Mouse (Mus musculus): ENCODE measurements around the gene Fam57b. TPM values are rescaled to one million over a fixed set of nuclear protein-coding genes. Genes with fewer than 3 reads are reported as not detected.

Fam57b gene
- polyA plus RNA-seq (2015; fragmentation: Nextera tagmentation; extraction: Ambion mirVana): 0.52 and 0.54 TPM in 2 replicates

GRCm38 (mm10) chr7:126797411-126798126, at the start of gene Fam57b:
TSS of gene Fam57b (plus strand) at chr7:126797668.
- ATAC-seq (replicated peaks; ENCODE audit: low FRiP score): no peak
- no peaks in the 10 kb centered on the region for H3K27me3 ChIP-seq
- 23% methylated on average over 21 of the region's 21 CpGs for WGBS
- peaks cover 69% of the 10 kb centered on the region for H3K4me1 ChIP-seq
- peak within 1 kb of the TSS; percentile 99 for H3K27ac ChIP-seq
- H3K36me3 ChIP-seq: peaks cover 45% of the 10 kb centered on the region
- peak within 1 kb of the TSS; percentile 75 for H3K4me2 ChIP-seq
- peak within 1 kb of the TSS; percentile 81 for H3K4me3 ChIP-seq (replicated peaks)
- peak within 1 kb of the TSS; percentile 92 for H3K9ac ChIP-seq
- no peaks in the 10 kb centered on the region for H3K9me3 ChIP-seq (replicated peaks)

- WGBS: 73% methylated on average over 7 of the region's 7 CpGs
- Histone ChIP-seq H3K9ac (no peak overlapping the region), H3K9me3 (replicated peaks) (no peaks in the 10 kb centered on the region), H3K36me3 (no peaks in the 10 kb centered on the region), H3K4me2 (no peak overlapping the region), H3K4me1 (no peaks in the 10 kb centered on the region), H3K4me3 (replicated peaks) (no peak overlapping the region), H3K27ac (no peak overlapping the region), H3K27me3 (no peaks in the 10 kb centered on the region)
- no peak for ATAC-seq (replicated peaks; ENCODE audit: low FRiP score)
These were observed 48.6 kb upstream of the Fam57b start for GRCm38 (mm10) chr7:126748824-126749223.

GRCm38 (mm10) chr7:126749582-126750343, 47.7 kb upstream of the Fam57b start:
- Histone ChIP-seq H3K9me3 (replicated peaks) (no peaks in the 10 kb centered on the region), H3K27ac (no peak overlapping the region), H3K36me3 (no peaks in the 10 kb centered on the region), H3K9ac (no peak overlapping the region), H3K4me1 (peaks cover 5% of the 10 kb centered on the region), H3K4me3 (replicated peaks) (no peak overlapping the region), H3K27me3 (no peaks in the 10 kb centered on the region), H3K4me2 (no peak overlapping the region)
- no peak for ATAC-seq (replicated peaks; ENCODE audit: low FRiP score)
- 93% methylated on average over 17 of the region's 17 CpGs for WGBS

- Histone ChIP-seq H3K27me3 (no peaks in the 10 kb centered on the region), H3K4me1 (peaks cover 14% of the 10 kb centered on the region), H3K36me3 (no peaks in the 10 kb centered on the region), H3K9ac (no peak overlapping the region), H3K9me3 (replicated peaks) (no peaks in the 10 kb centered on the region), H3K4me2 (peak overlapping the region; percentile 31; the same call in 1 of the 2 replicates), H3K4me3 (replicated peaks) (no peak overlapping the region), H3K27ac (peak overlapping the region; percentile 54)
- ATAC-seq (replicated peaks; ENCODE audit: low FRiP score): peak; percentile 57
- 2% methylated on average over 9 of the region's 9 CpGs for WGBS
These were observed 42.6 kb upstream of the Fam57b start for GRCm38 (mm10) chr7:126754866-126755265.

GRCm38 (mm10) chr7:126758539-126758938, 38.9 kb upstream of the Fam57b start:
- Histone ChIP-seq H3K27ac (no peak overlapping the region; the same call in 1 of the 2 replicates), H3K4me3 (replicated peaks) (no peak overlapping the region), H3K9ac (no peak overlapping the region), H3K4me1 (peaks cover 42% of the 10 kb centered on the region), H3K36me3 (peaks cover 18% of the 10 kb centered on the region), H3K4me2 (no peak overlapping the region), H3K27me3 (no peaks in the 10 kb centered on the region), H3K9me3 (replicated peaks) (no peaks in the 10 kb centered on the region)
- ATAC-seq (replicated peaks; ENCODE audit: low FRiP score): no peak
- 62% methylated on average over 7 of the region's 7 CpGs for WGBS

GRCm38 (mm10) chr7:126759050-126759671, 38.3 kb upstream of the Fam57b start, which contains the start of gene Mapk3:
TSS of gene Mapk3 (plus strand) at chr7:126759601.
- Histone ChIP-seq H3K4me3 (replicated peaks) (peak within 1 kb of the TSS; percentile 89), H3K36me3 (peaks cover 24% of the 10 kb centered on the region), H3K4me1 (peaks cover 42% of the 10 kb centered on the region), H3K4me2 (peak within 1 kb of the TSS; percentile 90), H3K9me3 (replicated peaks) (no peaks in the 10 kb centered on the region), H3K9ac (peak within 1 kb of the TSS; percentile 94), H3K27ac (peak within 1 kb of the TSS; percentile 96), H3K27me3 (no peaks in the 10 kb centered on the region)
- WGBS: 2% methylated on average over 17 of the region's 38 CpGs
- peak; percentile 57 for ATAC-seq (replicated peaks; ENCODE audit: low FRiP score)

GRCm38 (mm10) chr7:126759672-126760390, 37.6 kb upstream of the Fam57b start:
- Histone ChIP-seq H3K9me3 (replicated peaks) (no peaks in the 10 kb centered on the region), H3K4me2 (peak overlapping the region; percentile 90), H3K4me1 (peaks cover 37% of the 10 kb centered on the region), H3K4me3 (replicated peaks) (peak overlapping the region; percentile 89), H3K27me3 (no peaks in the 10 kb centered on the region), H3K27ac (peak overlapping the region; percentile 96), H3K36me3 (peaks cover 31% of the 10 kb centered on the region), H3K9ac (peak overlapping the region; percentile 94)
- peak; percentile 41 for ATAC-seq (replicated peaks; ENCODE audit: low FRiP score)
- WGBS: 0% methylated on average over 24 of the region's 24 CpGs

- peak overlapping the region; percentile 90 for H3K4me2 ChIP-seq
- peak; percentile 71 for ATAC-seq (replicated peaks; ENCODE audit: low FRiP score)
- WGBS: 14% methylated on average over 3 of the region's 3 CpGs
- peaks cover 32% of the 10 kb centered on the region for H3K4me1 ChIP-seq
- H3K36me3 ChIP-seq: peaks cover 37% of the 10 kb centered on the region
- H3K27me3 ChIP-seq: no peaks in the 10 kb centered on the region
- H3K4me3 ChIP-seq (replicated peaks): peak overlapping the region; percentile 89
- peak overlapping the region; percentile 94 for H3K9ac ChIP-seq
- H3K9me3 ChIP-seq (replicated peaks): no peaks in the 10 kb centered on the region
- peak overlapping the region; percentile 96 for H3K27ac ChIP-seq
These were observed 37.1 kb upstream of the Fam57b start for GRCm38 (mm10) chr7:126760391-126760802.

GRCm38 (mm10) chr7:126760956-126761355, 36.5 kb upstream of the Fam57b start:
- 72% methylated on average over 4 of the region's 4 CpGs for WGBS
- peaks cover 34% of the 10 kb centered on the region for H3K4me1 ChIP-seq
- peaks cover 42% of the 10 kb centered on the region for H3K36me3 ChIP-seq
- peak overlapping the region; percentile 89 for H3K4me3 ChIP-seq (replicated peaks)
- peak overlapping the region; percentile 90 for H3K4me2 ChIP-seq
- no peaks in the 10 kb centered on the region for H3K27me3 ChIP-seq
- no peak for ATAC-seq (replicated peaks; ENCODE audit: low FRiP score)
- peak overlapping the region; percentile 94 for H3K9ac ChIP-seq
- peak overlapping the region; percentile 96 for H3K27ac ChIP-seq
- no peaks in the 10 kb centered on the region for H3K9me3 ChIP-seq (replicated peaks)

- Histone ChIP-seq H3K27ac (peak overlapping the region; percentile 96), H3K4me3 (replicated peaks) (no peak overlapping the region), H3K9ac (no peak overlapping the region), H3K36me3 (peaks cover 49% of the 10 kb centered on the region), H3K4me2 (no peak overlapping the region), H3K9me3 (replicated peaks) (no peaks in the 10 kb centered on the region), H3K4me1 (peaks cover 39% of the 10 kb centered on the region), H3K27me3 (no peaks in the 10 kb centered on the region)
- WGBS: 66% methylated on average over 6 of the region's 6 CpGs
- ATAC-seq (replicated peaks; ENCODE audit: low FRiP score): no peak
These were observed 35.9 kb upstream of the Fam57b start for GRCm38 (mm10) chr7:126761529-126762067.

GRCm38 (mm10) chr7:126762471-126763008, 34.9 kb upstream of the Fam57b start:
- H3K4me2 ChIP-seq: no peak overlapping the region

More at GRCm38 (mm10) chr7:126762471-126763008, 34.9 kb upstream of the Fam57b start:
- no peak overlapping the region for H3K4me3 ChIP-seq (replicated peaks)
- H3K27ac ChIP-seq: no peak overlapping the region; the same call in 1 of the 2 replicates
- WGBS: 68% methylated on average over 17 of the region's 17 CpGs
- peaks cover 58% of the 10 kb centered on the region for H3K36me3 ChIP-seq
- H3K27me3 ChIP-seq: no peaks in the 10 kb centered on the region
- no peaks in the 10 kb centered on the region for H3K9me3 ChIP-seq (replicated peaks)
- ATAC-seq (replicated peaks; ENCODE audit: low FRiP score): no peak
- H3K4me1 ChIP-seq: peaks cover 39% of the 10 kb centered on the region
- H3K9ac ChIP-seq: no peak overlapping the region
